Mouse (Mus musculus) splenic B cell, adult 2 months (primary cell): ENCODE measurements around the gene Cecr2.
"Not testable (repeated sequence)": the region's sequence is repeated elsewhere in the genome, so short reads cannot be mapped to it uniquely, and the experiment has no call there.

ENCODE experiments used
- DNase-seq: peaks from one replicate; pipeline ENCODE4 v3.0.0-alpha.2; 2011; ENCODE audit warnings: low read depth, low spot score
- H3K27me3 ChIP-seq: 2 replicates; pipeline ENCODE4 v1.6.1; 2012; ENCODE audit warnings: mild to moderate bottlenecking, low read length, moderate library complexity, mixed read lengths; ENCODE audit not compliant: control insufficient read depth, poor library complexity, insufficient read depth, severe bottlenecking
- H3K36me3 ChIP-seq: 2 replicates; pipeline ENCODE4 v1.6.1; 2012; ENCODE audit warnings: mild to moderate bottlenecking, low read length, moderate library complexity, mixed read lengths; ENCODE audit not compliant: control insufficient read depth, poor library complexity, insufficient read depth, severe bottlenecking

Gene Cecr2

DNA sequence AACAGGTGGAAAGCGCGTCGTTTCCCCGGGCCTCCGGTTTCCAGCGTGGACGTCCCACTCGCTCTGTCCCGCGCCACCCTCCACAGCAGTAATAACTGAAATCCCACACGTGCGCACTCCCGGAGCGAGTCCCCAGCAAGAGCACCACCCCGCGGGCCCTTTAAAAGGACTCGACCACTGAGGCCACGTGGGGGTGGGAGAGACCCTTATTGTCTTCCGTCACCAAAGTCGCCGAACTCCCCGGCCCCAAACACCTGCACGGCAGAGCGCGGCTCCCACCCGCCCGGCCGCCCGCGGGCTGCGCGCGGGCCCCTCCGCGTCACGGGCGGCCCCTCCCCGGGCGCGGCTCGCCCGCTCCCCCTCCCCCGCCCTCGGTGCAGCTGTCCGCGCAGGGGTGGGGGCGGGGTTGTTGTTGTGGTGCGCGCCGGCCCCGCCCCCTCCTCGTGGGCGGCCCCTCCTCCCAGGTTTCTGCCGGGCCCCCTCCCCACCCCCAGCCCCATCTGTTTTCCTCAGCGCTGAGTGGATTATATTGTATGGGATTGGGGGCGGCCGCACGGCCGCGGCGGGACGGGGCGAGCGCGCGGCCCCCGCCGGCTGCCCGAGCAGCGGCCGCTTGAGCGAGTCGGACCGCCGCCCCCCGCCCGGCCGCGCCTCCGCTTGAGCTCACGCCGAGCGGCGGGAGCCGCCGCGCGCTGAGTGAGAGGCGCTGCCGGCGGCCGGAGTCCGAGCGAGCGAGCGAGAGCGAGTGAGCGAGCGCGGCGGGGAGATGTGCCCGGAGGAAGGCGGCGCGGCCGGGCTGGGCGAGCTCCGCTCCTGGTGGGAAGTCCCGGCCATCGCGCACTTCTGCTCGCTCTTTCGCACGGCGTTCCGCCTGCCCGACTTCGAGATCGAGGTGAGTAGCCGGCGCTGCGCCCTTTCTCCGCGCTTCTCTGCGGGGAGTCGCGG lies at the start of gene Cecr2:
Gene Cecr2, plus strand, starts transcription at position 554 of the 945 bp plus-strand sequence.
- DNase-seq: peak; percentile 86
- no peaks in the 10 kb centered on the region for H3K27me3 ChIP-seq
- no peaks in the 10 kb centered on the region for H3K36me3 ChIP-seq

- DNase-seq: no peak
- H3K36me3 ChIP-seq: no peaks in the 10 kb centered on the region
- no peaks in the 10 kb centered on the region for H3K27me3 ChIP-seq
Observed at GRCm38 (mm10) chr6:120617586-120617985, 48.6 kb upstream of the Cecr2 start.

GRCm38 (mm10) chr6:120618518-120619402 lies 47.4 kb upstream of the Cecr2 start:
- DNase-seq: peak; percentile 56
- Histone ChIP-seq H3K36me3 (no peaks in the 10 kb centered on the region), H3K27me3 (no peaks in the 10 kb centered on the region)

GRCm38 (mm10) chr6:120620193-120620592 lies 46.0 kb upstream of the Cecr2 start:
- no peaks in the 10 kb centered on the region for H3K36me3 ChIP-seq
- peak; percentile 29 for DNase-seq
- no peaks in the 10 kb centered on the region for H3K27me3 ChIP-seq

DNA sequence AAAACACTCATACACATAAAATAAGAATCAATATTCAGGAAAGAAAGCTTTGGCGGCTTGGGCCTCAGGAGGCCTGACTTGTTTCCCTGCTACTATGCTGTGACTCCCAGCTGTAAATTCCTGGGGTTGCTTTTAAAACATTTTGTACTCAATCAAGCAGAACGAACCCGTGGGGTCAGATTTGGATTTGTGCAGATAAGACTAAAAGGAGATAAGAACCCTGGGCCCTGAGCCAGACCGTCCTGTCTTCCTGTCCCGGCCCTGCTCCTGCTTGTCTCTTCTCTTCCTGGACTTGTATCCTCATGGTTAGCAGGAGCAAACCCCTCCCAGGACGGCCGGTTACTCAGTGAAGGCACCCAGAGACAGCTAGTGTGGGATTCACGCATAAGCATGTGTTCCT lies 41.1 kb upstream of the Cecr2 start:
- no peaks in the 10 kb centered on the region for H3K27me3 ChIP-seq
- no peak for DNase-seq
- no peaks in the 10 kb centered on the region for H3K36me3 ChIP-seq

GRCm38 (mm10) chr6:120627096-120627495 lies 39.1 kb upstream of the Cecr2 start:
- H3K36me3 ChIP-seq: no peaks in the 10 kb centered on the region
- peak; percentile 26 for DNase-seq
- no peaks in the 10 kb centered on the region for H3K27me3 ChIP-seq

GRCm38 (mm10) chr6:120628963-120629362 lies 37.2 kb upstream of the Cecr2 start:
- Histone ChIP-seq H3K36me3 (no peaks in the 10 kb centered on the region), H3K27me3 (no peaks in the 10 kb centered on the region)
- DNase-seq: no peak

- H3K27me3 ChIP-seq: no peaks in the 10 kb centered on the region; the same call in none of the 2 replicates
- H3K36me3 ChIP-seq: no peaks in the 10 kb centered on the region
- peak; percentile 57 for DNase-seq
Observed at GRCm38 (mm10) chr6:120635391-120636028, 30.7 kb upstream of the Cecr2 start.

DNA sequence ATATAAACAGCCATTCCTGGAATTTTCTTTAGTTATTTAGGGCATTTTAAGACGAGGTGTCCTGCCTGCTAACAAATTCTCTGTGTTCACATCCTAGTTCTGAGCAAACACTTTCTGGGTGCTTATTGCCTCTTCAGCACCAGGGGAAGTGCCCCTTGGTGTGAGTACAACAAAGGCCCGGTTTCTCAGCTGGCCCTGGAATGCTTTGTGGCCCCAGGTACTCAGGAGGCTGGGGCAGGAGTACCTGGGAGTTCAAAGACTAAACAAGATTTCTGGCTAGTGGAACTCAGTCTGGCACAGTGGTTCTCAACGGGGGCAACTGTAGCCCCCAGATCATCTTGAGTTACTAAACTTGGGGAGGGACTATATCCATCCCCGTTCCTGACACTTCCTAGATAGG lies 26.6 kb upstream of the Cecr2 start:
- no peaks in the 10 kb centered on the region for H3K36me3 ChIP-seq
- DNase-seq: no peak
- no peaks in the 10 kb centered on the region; the same call in none of the 2 replicates for H3K27me3 ChIP-seq

- no peak for DNase-seq
- Histone ChIP-seq H3K36me3 (no peaks in the 10 kb centered on the region), H3K27me3 (no peaks in the 10 kb centered on the region; the same call in none of the 2 replicates)
Observed at GRCm38 (mm10) chr6:120641866-120642378, 24.2 kb upstream of the Cecr2 start.

GRCm38 (mm10) chr6:120643776-120644175 lies 22.4 kb upstream of the Cecr2 start:
- no peak for DNase-seq
- Histone ChIP-seq H3K27me3 (no peaks in the 10 kb centered on the region; the same call in none of the 2 replicates), H3K36me3 (no peaks in the 10 kb centered on the region)

DNA sequence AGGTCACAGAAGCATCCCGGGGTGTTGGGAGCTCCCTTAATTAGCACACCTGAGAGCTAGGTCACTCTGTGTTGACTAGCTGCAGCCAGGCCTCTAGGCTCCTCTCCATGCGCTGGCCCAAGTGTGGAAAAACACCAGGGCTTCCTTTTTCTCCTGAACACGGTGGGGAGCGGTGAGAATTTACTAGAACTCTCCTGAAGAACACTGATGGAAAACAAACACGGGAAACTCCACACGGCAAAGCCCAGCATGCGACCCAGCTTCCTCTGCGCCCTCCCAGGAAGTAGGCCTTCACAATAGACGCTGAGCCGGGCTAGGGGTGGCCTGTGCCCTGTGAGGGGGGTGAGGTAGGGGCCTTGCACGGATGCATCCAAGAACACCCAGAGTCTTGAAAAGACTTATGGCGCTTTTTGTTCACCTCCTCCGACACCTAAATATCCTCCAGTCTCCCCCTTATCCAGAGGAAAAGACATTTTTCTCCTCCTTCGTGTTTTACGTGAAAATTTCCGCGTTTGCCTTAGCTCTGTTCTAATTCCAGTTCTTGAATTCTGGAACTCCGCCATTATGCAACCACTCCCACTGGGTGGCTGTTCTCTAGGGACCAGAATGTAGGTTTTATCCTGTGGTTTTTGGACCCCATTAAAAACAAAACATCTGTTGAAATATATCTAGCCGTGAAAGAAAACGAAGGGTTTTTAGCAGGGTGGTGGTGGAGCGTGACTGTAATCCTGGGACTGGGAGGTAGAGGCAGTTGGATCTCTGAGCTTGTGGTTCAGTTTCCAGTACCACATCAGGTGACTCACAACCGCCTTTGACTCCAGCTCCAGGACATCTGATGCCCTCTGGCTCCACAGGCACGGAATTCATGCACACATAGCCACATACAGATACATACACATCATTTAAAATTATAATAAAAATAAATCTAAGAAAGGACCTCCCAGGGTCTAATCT lies 21.5 kb upstream of the Cecr2 start:
- no peaks in the 10 kb centered on the region for H3K36me3 ChIP-seq
- DNase-seq: no peak
- H3K27me3 ChIP-seq: no peaks in the 10 kb centered on the region; the same call in 1 of the 2 replicates

- not testable (repeated sequence) for H3K27me3 ChIP-seq, DNase-seq, H3K36me3 ChIP-seq
Observed at GRCm38 (mm10) chr6:120647246-120648028, 18.7 kb upstream of the Cecr2 start.
